Mouse (Mus musculus): ENCODE results near the gene Fam78a.

Fam78a gene

GRCm38 (mm10) chr2:32102944-32103343 is 18.3 kb upstream of the Fam78a start:
- DNase-seq (ENCODE audit: low read depth, low spot score): no peak

GRCm38 (mm10) chr2:32096122-32096420 is 11.4 kb upstream of the Fam78a start:
- DNase-seq (ENCODE audit: low read depth, low spot score): no peak

GRCm38 (mm10) chr2:32095351-32096121 is 10.9 kb upstream of the Fam78a start, which contains the start of gene Plpp7:
Plpp7 (plus strand) TSS chr2:32095528.
- DNase-seq (ENCODE audit: low read depth, low spot score): peak; percentile 52

- no peak for DNase-seq (ENCODE audit: low read depth, low spot score)
These were observed 9.5 kb upstream of the Fam78a start for GRCm38 (mm10) chr2:32094001-32094707.

GRCm38 (mm10) chr2:32091956-32092355 is 7.3 kb upstream of the Fam78a start:
- no peak for DNase-seq (ENCODE audit: low read depth, low spot score)

- no peak for DNase-seq (ENCODE audit: low read depth, low spot score)
These were observed 5.5 kb upstream of the Fam78a start for GRCm38 (mm10) chr2:32090145-32090544.

GRCm38 (mm10) chr2:32089606-32090005 is 4.9 kb upstream of the Fam78a start:
- DNase-seq (ENCODE audit: low read depth, low spot score): no peak

GRCm38 (mm10) chr2:32088372-32088981 is 3.8 kb upstream of the Fam78a start:
- no peak for DNase-seq (ENCODE audit: low read depth, low spot score)

GRCm38 (mm10) chr2:32087606-32088005 is 2.9 kb upstream of the Fam78a start:
- no peak for DNase-seq (ENCODE audit: low read depth, low spot score)

GRCm38 (mm10) chr2:32085231-32085630 is 574 bp upstream of the Fam78a start:
- no peak for DNase-seq (ENCODE audit: low read depth, low spot score)

- DNase-seq (ENCODE audit: low read depth, low spot score): no peak
These were observed 179 bp upstream of the Fam78a start for GRCm38 (mm10) chr2:32084872-32085199.

- no peak for DNase-seq (ENCODE audit: low read depth, low spot score)
These were observed 1.3 kb downstream of the Fam78a start for GRCm38 (mm10) chr2:32083159-32084011.

GRCm38 (mm10) chr2:32082229-32082628 is 2.4 kb downstream of the Fam78a start:
- DNase-seq (ENCODE audit: low read depth, low spot score): no peak

- no peak for DNase-seq (ENCODE audit: low read depth, low spot score)
These were observed 3.2 kb downstream of the Fam78a start for GRCm38 (mm10) chr2:32081296-32081929.

- DNase-seq (ENCODE audit: low read depth, low spot score): no peak
These were observed 4.0 kb downstream of the Fam78a start for GRCm38 (mm10) chr2:32080681-32081080.

- no peak for DNase-seq (ENCODE audit: low read depth, low spot score)
These were observed 5.4 kb downstream of the Fam78a start for GRCm38 (mm10) chr2:32079191-32079725.

GRCm38 (mm10) chr2:32078522-32078921 is 6.1 kb downstream of the Fam78a start:
- DNase-seq (ENCODE audit: low read depth, low spot score): no peak

GRCm38 (mm10) chr2:32077744-32078143 is 6.9 kb downstream of the Fam78a start:
- no peak for DNase-seq (ENCODE audit: low read depth, low spot score)

GRCm38 (mm10) chr2:32075368-32075767 is 9.3 kb downstream of the Fam78a start:
- DNase-seq (ENCODE audit: low read depth, low spot score): no peak

GRCm38 (mm10) chr2:32074404-32074803 is 10.3 kb downstream of the Fam78a start:
- no peak for DNase-seq (ENCODE audit: low read depth, low spot score)

GRCm38 (mm10) chr2:32070747-32071146 is 13.9 kb downstream of the Fam78a start:
- DNase-seq (ENCODE audit: low read depth, low spot score): no peak

All from brain, embryonic 18.5 days (tissue).